Mouse (Mus musculus) megakaryocyte, embryonic 14.5 days (primary cell): ENCODE measurements at regions not wholly inside any gene's neighbourhood (a gene's known extent, or its start where the extent isn't known, plus 50 kb on each side); places are given as distances from the start of the nearest gene placed in this dataset.

Source experiments
- FLI1 ChIP-seq: IDR thresholded peaks from 2 replicates; pipeline ENCODE4 v1.6.1; 2012; ENCODE audit warnings: low read length, inconsistent platforms, mixed read lengths
- GATA1 ChIP-seq: IDR thresholded peaks from 3 replicates; pipeline ENCODE4 v1.6.1; 2012; ENCODE audit warnings: mixed read lengths, low read length, inconsistent platforms, borderline replicate concordance

- TF ChIP-seq GATA1, result no peak
- TF ChIP-seq FLI1, result no peak
Observed at GRCm38 (mm10) chr15:68445341-68445740, 1944.6 kb upstream of the Lrrc6 start.
